25 mouse cellular contexts compared by ENCODE assay signal in genomic region chr4:25271926-25272325, GRCm38 (mm10). TPM values are rescaled to one million over a fixed set of nuclear protein-coding genes. Genes with fewer than 3 reads are reported as not detected.
"Had no signal": no experiment of that assay in that cellular context is flagged by ENCODE, and none has a peak within 500 bp of the region (broad histone marks: within the 10 kb centered on the region; RNA-seq: fewer than 3 reads in every experiment).

No protein-coding gene starts in this region.

- H3K27ac ChIP-seq: liver, embryonic 15.5 days; lung, embryonic 15.5 days; macrophage; midbrain, embryonic 13.5 days; midbrain, embryonic 15.5 days; neural tube, embryonic 12.5 days; stomach, embryonic 15.5 days; stomach, postnatal 0 days had no signal

- H3K9me3 ChIP-seq: liver, embryonic 15.5 days; lung, embryonic 15.5 days; megakaryocyte, embryonic 14.5 days; midbrain, embryonic 13.5 days; midbrain, embryonic 15.5 days; neural tube, embryonic 12.5 days; stomach, embryonic 15.5 days had no signal

- H3K4me2 ChIP-seq: liver, embryonic 15.5 days; lung, embryonic 15.5 days; midbrain, embryonic 11.5 days; midbrain, embryonic 13.5 days; midbrain, embryonic 15.5 days; neural tube, embryonic 12.5 days; stomach, embryonic 15.5 days had no signal

- H3K9ac ChIP-seq: liver, embryonic 15.5 days; liver, postnatal 0 days; lung, embryonic 15.5 days; midbrain, embryonic 13.5 days; midbrain, embryonic 15.5 days; neural tube, embryonic 12.5 days; stomach, embryonic 15.5 days had no signal

- H3K4me3 ChIP-seq: liver, embryonic 15.5 days; lung, embryonic 15.5 days; megakaryocyte, embryonic 14.5 days; midbrain, embryonic 13.5 days; midbrain, embryonic 15.5 days; neural tube, embryonic 12.5 days; stomach, embryonic 15.5 days had no signal

- DNase-seq: liver, postnatal 0 days; lung, adult 2 months; lung, postnatal 14 days; lung, postnatal 36 days; retina, postnatal 1 day; right cerebral cortex, adult 18-20 months; right cerebral cortex, postnatal 25 days; right cerebral cortex, postnatal 4 days; thymus, adult 2 months; thymus, postnatal 25 days; thymus, postnatal 4 days had no signal

- H3K4me1 ChIP-seq: liver, embryonic 15.5 days; lung, embryonic 15.5 days; midbrain, embryonic 13.5 days; midbrain, embryonic 15.5 days; neural tube, embryonic 12.5 days; stomach, embryonic 15.5 days had no signal

- H3K27me3 ChIP-seq: liver, embryonic 15.5 days; lung, embryonic 15.5 days; megakaryocyte, embryonic 14.5 days; midbrain, embryonic 13.5 days; midbrain, embryonic 15.5 days; neural tube, embryonic 12.5 days; stomach, embryonic 15.5 days had no signal

RNA-seq across cellular contexts. Expression of gene Fhl5, which starts 29.2 kb away (rescaled TPM):
- total RNA-seq: megakaryocyte progenitor cell, adult 5-6 weeks; neutrophil, adult 5-6 weeks had no signal
- polyA plus RNA-seq: liver, embryonic 15.5 days; liver, postnatal 0 days; macrophage; midbrain, embryonic 11.5 days; midbrain, embryonic 13.5 days; neural tube, embryonic 12.5 days; neural tube, embryonic 14.5 days; small intestine, adult 2 months had no signal
